Mouse (Mus musculus) thymus, adult 2 months (tissue): ENCODE data around the gene Agrp.

Experiments used
- CTCF ChIP-seq: fragments of 200-500 bp; IDR thresholded peaks from 2 replicates; pipeline ENCODE4 v1.5.1; 2012; ENCODE audit warnings: mild to moderate bottlenecking, control low read depth, low read length, moderate library complexity, borderline replicate concordance; ENCODE audit not compliant: control insufficient read depth, poor library complexity, insufficient read depth; ENCODE audit errors: extremely low read depth
- POLR2A ChIP-seq: fragments of 200-500 bp; IDR thresholded peaks from 2 replicates; pipeline ENCODE4 v1.6.1; 2012; ENCODE audit warnings: mild to moderate bottlenecking, low read length, control low read depth, moderate library complexity; ENCODE audit not compliant: control insufficient read depth, poor library complexity, insufficient read depth; ENCODE audit errors: extremely low read depth

DNA sequence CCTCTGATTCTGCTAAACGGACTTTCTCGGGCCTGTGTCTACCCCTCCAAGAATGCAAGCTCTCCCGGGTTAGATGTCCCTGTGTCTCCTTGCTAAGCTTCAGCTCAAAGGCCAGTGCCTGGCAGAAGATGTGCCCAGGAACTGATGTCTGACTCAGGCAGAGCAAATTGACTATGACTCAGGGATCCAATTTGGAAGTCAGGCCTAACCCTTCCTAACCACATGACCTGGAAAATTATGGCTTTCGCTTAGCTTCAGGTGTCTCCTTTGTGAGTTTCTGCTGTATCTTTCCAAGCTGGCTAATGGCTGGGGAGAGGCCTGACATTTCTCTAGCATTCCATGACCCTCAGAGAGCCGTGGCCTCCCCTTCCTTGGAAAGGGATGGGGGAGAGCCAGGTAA is 35.9 kb downstream of the Agrp start:
- TF ChIP-seq POLR2A = no peak
- TF ChIP-seq CTCF = no peak
